Mouse (Mus musculus) liver, embryonic 12.5 days (tissue): ENCODE data around the gene Adgrf3. TPM values are rescaled to one million over a fixed set of nuclear protein-coding genes. Genes with fewer than 3 reads are reported as not detected.

ENCODE experiments used
- microRNA counts: library from miRNA; unstranded; fragments of <30 nt; microRNA quantifications from one replicate; lab custom pipeline; 2017
- microRNA-seq: library from miRNA; unstranded; fragments of <30 nt; microRNA quantifications from one replicate; pipeline ENCODE4, GENCODE M21; 2017
- polyA plus RNA-seq: library from polyadenylated mRNA; unstranded; fragments of >200 nt; fragmentation: Nextera tagmentation; extraction: Ambion mirVana; gene quantifications from 2 replicates; pipeline ENCODE4 v1.2.1, GENCODE M21; 2016

Adgrf3 gene
- polyA plus RNA-seq, 1 experiment from 2014 or later = not detected

MicroRNA genes within 50 kb of the gene (microRNA counts, 519-probe panel; counts per million panel counts)
- microRNA mmu-miR-1960 (lab: Ali Mortazavi, UCI) = 4,135 counts per million, percentile 78 among the panel's probes with 10 or more counts

Small RNAs within 50 kb of the gene (microRNA-seq; reads per million reads assigned to microRNA genes)
- 3.9 reads per million, percentile 5 among the genes with 10 or more reads in this experiment for gene Mir1960

Other genes starting within 250 kb of the Adgrf3 start
- 0.11 and 0.22 TPM in 2 replicates for gene Il6, start 192.6 kb downstream of the Adgrf3 start, polyA plus RNA-seq
- gene Tyms, start 132.1 kb downstream of the Adgrf3 start, polyA plus RNA-seq = 278 and 289 TPM in 2 replicates
- gene Garem2, start 100.6 kb downstream of the Adgrf3 start, polyA plus RNA-seq = 0.08 and 0.12 TPM in 2 replicates
- not detected in 2 replicates for gene 3110082J24Rik, start 99.6 kb downstream of the Adgrf3 start, polyA plus RNA-seq
- gene Hadha, start 50.6 kb downstream of the Adgrf3 start, polyA plus RNA-seq = 92.2 and 103 TPM in 2 replicates
- gene Hadhb, start 50.5 kb downstream of the Adgrf3 start, polyA plus RNA-seq = 113 and 116 TPM in 2 replicates
- gene Selenoi, start 26.9 kb upstream of the Adgrf3 start, polyA plus RNA-seq = 20.2 and 22.0 TPM in 2 replicates
- 1.6 and 1.7 TPM in 2 replicates for gene Drc1, start 75.7 kb upstream of the Adgrf3 start, polyA plus RNA-seq